Comparison of ENCODE assay signal across 17 mouse cellular contexts in the genomic region with DNA sequence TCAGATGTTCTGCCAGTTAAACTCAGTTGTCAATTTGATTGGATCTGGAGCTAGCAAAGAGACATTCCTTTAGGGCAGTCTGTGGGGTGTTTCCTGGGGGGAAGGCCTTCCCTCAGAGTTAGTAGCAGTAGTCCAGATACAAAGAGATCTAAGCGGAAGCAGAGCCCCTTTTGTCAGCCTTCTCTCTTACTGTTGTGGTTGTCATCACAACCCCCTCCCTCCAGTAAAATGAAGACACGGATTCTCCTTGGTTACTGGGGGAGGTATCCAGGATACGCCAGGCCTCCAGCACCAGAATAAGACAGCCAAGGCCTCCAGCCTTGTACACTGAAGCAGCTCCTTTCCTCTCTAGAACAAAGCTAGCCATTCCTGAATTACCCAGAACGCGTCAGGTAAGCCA. TPM values are rescaled to one million over a fixed set of nuclear protein-coding genes. Genes with fewer than 3 reads are reported as not detected.
DNase-seq lines count a peak whose midpoint lies in the region; ATAC-seq lines count a peak whose summit lies in the region.
"Had no signal": no experiment of that assay in that cellular context is flagged by ENCODE, and none has a peak within 500 bp of the region (broad histone marks: within the 10 kb centered on the region; RNA-seq: fewer than 3 reads in every experiment).

No protein-coding gene starts in this region.

- WGBS in neural tube, embryonic 12.5 days, result 64% methylated on average over 5 of the region's 5 CpGs
- 40% methylated on average over 5 of the region's 5 CpGs for WGBS in midbrain, embryonic 13.5 days
- 67% methylated on average over 5 of the region's 5 CpGs for WGBS in heart, embryonic 10.5 days

- H3K4me2 ChIP-seq in neural tube, embryonic 12.5 days (replicated peaks), result no peak overlapping the region
- no peak overlapping the region for H3K4me2 ChIP-seq in midbrain, embryonic 13.5 days (replicated peaks)
- H3K4me2 ChIP-seq: limb, embryonic 15.5 days had no signal

- no peaks in the 10 kb centered on the region for H3K36me3 ChIP-seq in neural tube, embryonic 12.5 days
- no peaks in the 10 kb centered on the region for H3K36me3 ChIP-seq in midbrain, embryonic 13.5 days
- no peaks in the 10 kb centered on the region for H3K36me3 ChIP-seq in heart, embryonic 10.5 days
- H3K36me3 ChIP-seq: limb, embryonic 15.5 days had no signal

- no peak overlapping the region for H3K27ac ChIP-seq in neural tube, embryonic 12.5 days
- H3K27ac ChIP-seq in midbrain, embryonic 13.5 days, result no peak overlapping the region
- H3K27ac ChIP-seq in heart, embryonic 10.5 days, result no peak overlapping the region
- H3K27ac ChIP-seq: limb, embryonic 15.5 days had no signal

- H3K4me3 ChIP-seq in neural tube, embryonic 12.5 days, result no peak overlapping the region
- no peak overlapping the region for H3K4me3 ChIP-seq in midbrain, embryonic 13.5 days (replicated peaks)
- H3K4me3 ChIP-seq in heart, embryonic 10.5 days, result no peak overlapping the region
- H3K4me3 ChIP-seq: limb, embryonic 15.5 days had no signal

- no peak overlapping the region for H3K9ac ChIP-seq in neural tube, embryonic 12.5 days
- H3K9ac ChIP-seq in midbrain, embryonic 13.5 days (replicated peaks), result no peak overlapping the region
- H3K9ac ChIP-seq: limb, embryonic 15.5 days; liver, postnatal 0 days had no signal

- no peaks in the 10 kb centered on the region for H3K4me1 ChIP-seq in neural tube, embryonic 12.5 days
- H3K4me1 ChIP-seq in midbrain, embryonic 13.5 days (replicated peaks), result peaks cover 10% of the 10 kb centered on the region
- H3K4me1 ChIP-seq in heart, embryonic 10.5 days, result peaks cover 15% of the 10 kb centered on the region
- H3K4me1 ChIP-seq: limb, embryonic 15.5 days had no signal

- ATAC-seq in neural tube, embryonic 12.5 days (ENCODE audit: low FRiP score, low read depth), result peak; percentile 21; the same call in 1 of the 2 replicates
- ATAC-seq in midbrain, embryonic 13.5 days, result peak; percentile 68; the same call in 1 of the 2 replicates
- ATAC-seq: liver, postnatal 0 days had no signal

- no peaks in the 10 kb centered on the region for H3K27me3 ChIP-seq in neural tube, embryonic 12.5 days (replicated peaks)
- no peaks in the 10 kb centered on the region for H3K27me3 ChIP-seq in midbrain, embryonic 13.5 days
- no peaks in the 10 kb centered on the region for H3K27me3 ChIP-seq in heart, embryonic 10.5 days (ENCODE audit: insufficient read depth, poor library complexity, severe bottlenecking)
- H3K27me3 ChIP-seq: limb, embryonic 15.5 days had no signal

- peak; percentile 11 for DNase-seq in embryo, embryonic 11 days
- DNase-seq in embryo, embryonic 9.5 days (ENCODE audit: extremely low spot score), result no peak
- no peak for DNase-seq in neural tube, embryonic 10.5 days (ENCODE audit: extremely low spot score, low spot score)
- no peak for DNase-seq in heart, embryonic 10.5 days (ENCODE audit: low spot score)
- no peak for DNase-seq in adrenal gland, adult 8-10 months
- no peak for DNase-seq in cerebellum, adult 9-10 months
- DNase-seq: adrenal gland, postnatal 10 days; cerebellum, adult 11-12 months; cerebellum, postnatal 36 days; kidney, adult 18-20 months; kidney, postnatal 10 days; liver, postnatal 0 days; right cerebral cortex, postnatal 4 days; thymus, postnatal 14 days had no signal

- no peaks in the 10 kb centered on the region for H3K9me3 ChIP-seq in neural tube, embryonic 12.5 days
- H3K9me3 ChIP-seq in midbrain, embryonic 13.5 days, result no peaks in the 10 kb centered on the region
- H3K9me3 ChIP-seq in heart, embryonic 10.5 days, result no peaks in the 10 kb centered on the region
- H3K9me3 ChIP-seq: limb, embryonic 15.5 days had no signal

RNA-seq across cellular contexts. Expression of a gene that starts 15.6 kb away (rescaled TPM):
- polyA plus RNA-seq in neural tube, embryonic 12.5 days (2016; fragmentation: Nextera tagmentation; extraction: Ambion mirVana), result 0.06 and 0.10 TPM in 2 replicates
- polyA plus RNA-seq in midbrain, embryonic 13.5 days (2015; fragmentation: Nextera tagmentation; extraction: Ambion mirVana), result 0.08 and 0.09 TPM in 2 replicates
- 1.4 and 2.5 TPM in 2 replicates for polyA plus RNA-seq in heart, embryonic 10.5 days (2016; fragmentation: Nextera tagmentation; extraction: Ambion mirVana)
- total RNA-seq in adrenal gland, adult 8-10 months (2022), result under 1 TPM; 0.23 to 0.65 (median 0.43) TPM
